Mouse (Mus musculus) MEL (cell line): ENCODE data around the gene Olfr522.

Experiments
- CTCF ChIP-seq, 3 experiments: IDR thresholded peaks in 2 of 3; conservative IDR thresholded peaks in 1 of 3; 2 replicates each; pipeline ENCODE4 v1.5.1; 2011 to 2012; ENCODE audit warnings: low read length in 3 of 3, low read depth in 2 of 3, mild to moderate bottlenecking in 2 of 3, improper control_type of control experiment in 1 of 3, inconsistent platforms in 1 of 3, mixed read lengths in 1 of 3, moderate library complexity in 1 of 3; ENCODE audit not compliant: control insufficient read depth in 1 of 3, insufficient read depth in 1 of 3, poor library complexity in 1 of 3, severe bottlenecking in 1 of 3
- E2F4 ChIP-seq: IDR thresholded peaks from 2 replicates; pipeline ENCODE4 v1.6.1; 2011; ENCODE audit warnings: low read depth, low read length, improper control_type of control experiment, borderline replicate concordance
- ETS1 ChIP-seq: IDR thresholded peaks from 2 replicates; pipeline ENCODE4 v1.6.1; 2012; ENCODE audit warnings: low read depth, mild to moderate bottlenecking, inconsistent platforms, low read length, improper control_type of control experiment, moderate library complexity
- GATA1 ChIP-seq: IDR thresholded peaks from 2 replicates; pipeline ENCODE4 v1.6.1; 2011; ENCODE audit warnings: low read depth, low read length, improper control_type of control experiment
- JUND ChIP-seq: IDR thresholded peaks from 2 replicates; pipeline ENCODE4 v1.6.1; 2011; ENCODE audit warnings: low read depth, mild to moderate bottlenecking, improper control_type of control experiment, low read length
- MAFK ChIP-seq: IDR thresholded peaks from 2 replicates; pipeline ENCODE4 v1.6.1; 2011; ENCODE audit warnings: low read depth, mild to moderate bottlenecking, low read length, improper control_type of control experiment, borderline replicate concordance
- MXI1 ChIP-seq: IDR thresholded peaks from 2 replicates; pipeline ENCODE4 v1.6.1; 2011; ENCODE audit warnings: mild to moderate bottlenecking, low read depth, low read length, improper control_type of control experiment
- NELFE ChIP-seq: IDR thresholded peaks from 2 replicates; pipeline ENCODE4 v1.6.1; 2011; ENCODE audit warnings: low read depth, low read length, improper control_type of control experiment
- TCF12 ChIP-seq: IDR thresholded peaks from 2 replicates; pipeline ENCODE4 v1.6.1; 2014; ENCODE audit warnings: low read depth, mild to moderate bottlenecking, inconsistent platforms, low read length, improper control_type of control experiment, moderate library complexity
- ZNF384 ChIP-seq: IDR thresholded peaks from 2 replicates; pipeline ENCODE4 v1.6.1; 2012; ENCODE audit warnings: low read depth, mild to moderate bottlenecking, inconsistent platforms, low read length, improper control_type of control experiment

DNA sequence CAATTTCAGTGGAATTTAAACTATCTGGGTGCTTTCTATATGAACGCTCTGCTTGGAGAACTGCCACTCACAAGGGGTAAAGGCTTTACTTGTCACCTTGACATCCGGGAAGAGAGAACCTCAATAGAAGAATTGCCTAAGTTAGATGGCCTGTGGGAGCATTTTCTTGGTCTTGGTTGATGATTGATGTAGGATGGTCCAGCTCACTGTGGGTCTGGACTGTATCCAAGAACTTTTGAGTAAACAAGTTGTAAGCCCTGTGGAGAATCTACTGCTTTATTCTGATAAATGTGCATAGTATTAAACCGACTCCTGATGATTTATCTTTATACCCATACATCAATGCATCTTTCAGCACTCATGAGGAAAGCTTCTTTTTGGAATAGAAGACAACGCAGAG lies 4.8 kb upstream of the Olfr522 start:
- no peak for TF ChIP-seq CTCF (IDR thresholded peaks at IDR 0.05 in 2 of 3, conservative IDR thresholded peaks at IDR 0.05 in 1 of 3; ENCODE audit: control insufficient read depth in 1 of 3, insufficient read depth in 1 of 3, low read depth in 2 of 3, low read length in 3 of 3, poor library complexity in 1 of 3, severe bottlenecking in 1 of 3)
- TF ChIP-seq TCF12 = no peak
- no peak for TF ChIP-seq JUND
- TF ChIP-seq MXI1 = no peak
- TF ChIP-seq E2F4 = no peak
- TF ChIP-seq ETS1 = no peak
- TF ChIP-seq GATA1 = no peak
- no peak for TF ChIP-seq NELFE
- no peak for TF ChIP-seq ZNF384
- no peak for TF ChIP-seq MAFK
